Mouse (Mus musculus) intestine, embryonic 16.5 days (tissue): ENCODE data around the gene Hist2h2be. TPM values are rescaled to one million over a fixed set of nuclear protein-coding genes. Genes with fewer than 3 reads are reported as not detected.

Experiments
- ATAC-seq: fragments of 200-750 bp; cut with Nextera tagmentation; 2 replicates; pipeline ENCODE4 v1.8.0; 2017; ENCODE audit warnings: moderate TSS enrichment, moderate library complexity
- H3K27ac ChIP-seq: fragments of 300-500 bp; sonication (generic); 2 replicates; pipeline ENCODE4 v1.5.1; 2014; ENCODE audit warnings: mild to moderate bottlenecking, low read length
- H3K27me3 ChIP-seq: fragments of 300-500 bp; sonication (generic); replicated peaks from 2 replicates; pipeline ENCODE4 v1.6.1; 2014; ENCODE audit warnings: low read length, control low read depth, mixed read lengths; ENCODE audit not compliant: control insufficient read depth, insufficient read depth
- H3K36me3 ChIP-seq: fragments of 300-500 bp; sonication (generic); 2 replicates; pipeline ENCODE4 v1.6.1; 2014; ENCODE audit warnings: low read length, control low read depth; ENCODE audit not compliant: control insufficient read depth, insufficient read depth
- H3K4me1 ChIP-seq: fragments of 300-500 bp; sonication (generic); 2 replicates; pipeline ENCODE4 v1.6.1; 2014; ENCODE audit warnings: low read length, control low read depth, mixed read lengths; ENCODE audit not compliant: control insufficient read depth, insufficient read depth
- H3K4me2 ChIP-seq: fragments of 300-500 bp; sonication (generic); 2 replicates; pipeline ENCODE4 v1.6.1; 2014; ENCODE audit warnings: low read depth, low read length, control low read depth
- H3K4me3 ChIP-seq: fragments of 300-500 bp; sonication (generic); 2 replicates; pipeline ENCODE4 v1.5.1; 2014; ENCODE audit warnings: mild to moderate bottlenecking, low read length
- H3K9ac ChIP-seq: fragments of 300-500 bp; sonication (generic); 2 replicates; pipeline ENCODE4 v1.6.1; 2014; ENCODE audit warnings: low read depth, low read length
- H3K9me3 ChIP-seq: fragments of 300-500 bp; sonication (generic); 2 replicates; pipeline ENCODE4 v1.6.1; 2016; ENCODE audit warnings: low read length, control low read depth; ENCODE audit not compliant: control insufficient read depth
- WGBS: fragments of 180-500 bp; shearing (Covaris S2); extraction: QIAGEN DNeasy Blood & Tissue Kit; methylation state at CpG from one replicate; pipeline ENCODE4 v1.1.7; 2014; 5-methylcytosine and 5-hydroxymethylcytosine counted together
- polyA plus RNA-seq: library from polyadenylated mRNA; unstranded; fragments of >200 nt; fragmentation: Nextera tagmentation; extraction: Ambion mirVana; gene quantifications from 2 replicates; pipeline ENCODE4 v1.2.1, GENCODE M21; 2015

Hist2h2be gene
- polyA plus RNA-seq, 1 experiment from 2014 or later = 6.7 TPM

- Histone ChIP-seq H3K36me3 (peaks cover 6% of the 10 kb centered on the region; the same call in 1 of the 2 replicates), H3K9me3 (no peaks in the 10 kb centered on the region), H3K4me2 (no peak overlapping the region), H3K27ac (no peak overlapping the region), H3K4me1 (peaks cover 2% of the 10 kb centered on the region; the same call in 1 of the 2 replicates), H3K27me3 (no peaks in the 10 kb centered on the region), H3K9ac (no peak overlapping the region), H3K4me3 (no peak overlapping the region)
- 66% methylated on average over 4 of the region's 4 CpGs for WGBS
- ATAC-seq = no peak
These were observed 41.4 kb upstream of the Hist2h2be start for GRCm38 (mm10) chr3:96179531-96179930.

- H3K36me3 ChIP-seq = no peaks in the 10 kb centered on the region
- no peaks in the 10 kb centered on the region for H3K9me3 ChIP-seq
- under 1% methylated on average over 13 of the region's 23 CpGs for WGBS
- ATAC-seq = peak; percentile 43; the same call in 1 of the 2 replicates
- H3K4me2 ChIP-seq = peak within 1 kb of the TSS; percentile 75
- H3K27ac ChIP-seq = no peak within 1 kb of the TSS
- H3K4me1 ChIP-seq = peaks cover 2% of the 10 kb centered on the region; the same call in 1 of the 2 replicates
- peak within 1 kb of the TSS; percentile 74 for H3K9ac ChIP-seq
- H3K4me3 ChIP-seq = peak within 1 kb of the TSS; percentile 58
- no peaks in the 10 kb centered on the region for H3K27me3 ChIP-seq
These were observed 40.0 kb upstream of the Hist2h2be start, which contains the start of gene Sv2a for GRCm38 (mm10) chr3:96180727-96181477. Gene Sv2a (plus strand): TSS chr3:96181151.

GRCm38 (mm10) chr3:96181510-96182381 lies 39.2 kb upstream of the Hist2h2be start:
- 0 out of 2 replicates have a peak, but pooled peaks have one; percentile 21 for ATAC-seq
- peaks cover 2% of the 10 kb centered on the region; the same call in 1 of the 2 replicates for H3K4me1 ChIP-seq
- H3K4me3 ChIP-seq = peak overlapping the region; percentile 58
- H3K27ac ChIP-seq = no peak overlapping the region
- 38% methylated on average over 12 of the region's 12 CpGs for WGBS
- peak overlapping the region; percentile 74; the same call in 1 of the 2 replicates for H3K9ac ChIP-seq
- H3K36me3 ChIP-seq = no peaks in the 10 kb centered on the region
- peak overlapping the region; percentile 75 for H3K4me2 ChIP-seq
- H3K27me3 ChIP-seq = no peaks in the 10 kb centered on the region
- H3K9me3 ChIP-seq = no peaks in the 10 kb centered on the region

GRCm38 (mm10) chr3:96182382-96182776 lies 38.5 kb upstream of the Hist2h2be start:
- no peak overlapping the region for H3K27ac ChIP-seq
- 27% methylated on average over 4 of the region's 4 CpGs for WGBS
- no peaks in the 10 kb centered on the region for H3K36me3 ChIP-seq
- ATAC-seq = no peak
- H3K4me1 ChIP-seq = peaks cover 2% of the 10 kb centered on the region; the same call in 1 of the 2 replicates
- no peaks in the 10 kb centered on the region for H3K27me3 ChIP-seq
- H3K9me3 ChIP-seq = no peaks in the 10 kb centered on the region
- 0 out of 2 replicates have a peak overlapping the region, but pooled peaks have one; percentile 21 for H3K9ac ChIP-seq
- peak overlapping the region; percentile 75; the same call in 1 of the 2 replicates for H3K4me2 ChIP-seq
- H3K4me3 ChIP-seq = no peak overlapping the region

- Histone ChIP-seq H3K27me3 (no peaks in the 10 kb centered on the region), H3K9ac (no peak overlapping the region), H3K27ac (no peak overlapping the region), H3K4me1 (peaks cover 9% of the 10 kb centered on the region), H3K36me3 (no peaks in the 10 kb centered on the region), H3K9me3 (no peaks in the 10 kb centered on the region), H3K4me2 (no peak overlapping the region), H3K4me3 (no peak overlapping the region)
- WGBS = 66% methylated on average over 12 of the region's 12 CpGs
- no peak for ATAC-seq
These were observed 27.9 kb upstream of the Hist2h2be start for GRCm38 (mm10) chr3:96192977-96193376.

GRCm38 (mm10) chr3:96194966-96195365 lies 26.0 kb upstream of the Hist2h2be start:
- 89% methylated on average over 10 of the region's 10 CpGs for WGBS
- no peaks in the 10 kb centered on the region for H3K36me3 ChIP-seq
- no peak overlapping the region for H3K4me2 ChIP-seq
- ATAC-seq = no peak
- H3K4me1 ChIP-seq = peaks cover 10% of the 10 kb centered on the region
- H3K9me3 ChIP-seq = no peaks in the 10 kb centered on the region
- H3K9ac ChIP-seq = no peak overlapping the region
- no peak overlapping the region for H3K4me3 ChIP-seq
- no peak overlapping the region for H3K27ac ChIP-seq
- H3K27me3 ChIP-seq = no peaks in the 10 kb centered on the region

- Histone ChIP-seq H3K27ac (no peak overlapping the region), H3K9me3 (no peaks in the 10 kb centered on the region), H3K27me3 (no peaks in the 10 kb centered on the region), H3K4me2 (no peak overlapping the region), H3K36me3 (no peaks in the 10 kb centered on the region), H3K4me3 (no peak overlapping the region), H3K9ac (no peak overlapping the region), H3K4me1 (peaks cover 10% of the 10 kb centered on the region)
- ATAC-seq = no peak
- 91% methylated on average over 11 of the region's 11 CpGs for WGBS
These were observed 25.2 kb upstream of the Hist2h2be start for GRCm38 (mm10) chr3:96195616-96196313.

GRCm38 (mm10) chr3:96196437-96197128 lies 24.3 kb upstream of the Hist2h2be start:
- no peaks in the 10 kb centered on the region for H3K36me3 ChIP-seq
- H3K4me3 ChIP-seq = peak overlapping the region; percentile 72
- peak overlapping the region; percentile 91 for H3K27ac ChIP-seq
- H3K9ac ChIP-seq = peak overlapping the region; percentile 88
- ATAC-seq = peak; percentile 1; the same call in 1 of the 2 replicates
- H3K4me1 ChIP-seq = peaks cover 10% of the 10 kb centered on the region
- H3K4me2 ChIP-seq = peak overlapping the region; percentile 99
- no peaks in the 10 kb centered on the region for H3K27me3 ChIP-seq
- WGBS = 16% methylated on average over 27 of the region's 27 CpGs
- no peaks in the 10 kb centered on the region for H3K9me3 ChIP-seq
